Mouse (Mus musculus) spleen, adult 18-20 months (tissue): ENCODE results near the gene Gm20518.
A peak's percentile ranks its signal among the peaks of the same experiment; 100 is the strongest.

Experiments
- DNase-seq, 2 experiments: peaks; one replicate each; pipeline ENCODE4 v3.0.0; 2022; ENCODE audit warnings: mixed read lengths in 2 of 2

Gene Gm20518

GRCm38 (mm10) chr16:17803675-17804448 lies 87.6 kb downstream of the Gm20518 start:
- no peak for DNase-seq

GRCm38 (mm10) chr16:17802839-17803674 lies 88.4 kb downstream of the Gm20518 start:
- DNase-seq: peak in 1 of 2 experiments; percentile 20

GRCm38 (mm10) chr16:17802456-17802838 lies 89.0 kb downstream of the Gm20518 start:
- no peak for DNase-seq

- DNase-seq: no peak
Measured at GRCm38 (mm10) chr16:17801777-17802455, 89.6 kb downstream of the Gm20518 start.

- DNase-seq: no peak
Measured at GRCm38 (mm10) chr16:17799584-17799983, 91.9 kb downstream of the Gm20518 start.

GRCm38 (mm10) chr16:17798321-17799180 lies 92.9 kb downstream of the Gm20518 start:
- DNase-seq: no peak

GRCm38 (mm10) chr16:17797812-17798311 lies 93.6 kb downstream of the Gm20518 start:
- no peak for DNase-seq

GRCm38 (mm10) chr16:17796971-17797811 lies 94.3 kb downstream of the Gm20518 start, which contains the start of gene Scarf2:
Scarf2 (plus strand) TSS chr16:17797282.
- no peak for DNase-seq

- no peak for DNase-seq
Measured at GRCm38 (mm10) chr16:17796519-17796918, 95.0 kb downstream of the Gm20518 start.

- DNase-seq: no peak
Measured at GRCm38 (mm10) chr16:17795643-17796042, 95.8 kb downstream of the Gm20518 start.

- DNase-seq: no peak
Measured at GRCm38 (mm10) chr16:17794047-17794446, 97.4 kb downstream of the Gm20518 start.

- DNase-seq: no peak
Measured at GRCm38 (mm10) chr16:17792728-17793127, 98.7 kb downstream of the Gm20518 start.

- no peak for DNase-seq
Measured at GRCm38 (mm10) chr16:17785337-17785736, 106.1 kb downstream of the Gm20518 start.
